Mouse (Mus musculus): ENCODE measurements around the gene Tcf3.

- TF ChIP-seq EP300 (IDR thresholded peaks at IDR 0.05; ENCODE audit: low read depth): no peak
- no peak for TF ChIP-seq CTCF (IDR thresholded peaks at IDR 0.05; ENCODE audit: low read depth)
These were observed 12.7 kb downstream of the Tcf3 start for GRCm38 (mm10) chr10:80420729-80421128.

Data from liver, embryonic 14.5 days (tissue).